Mouse (Mus musculus) stomach, postnatal 0 days (tissue): ENCODE results near the gene Pop7.

ENCODE experiments used
- CTCF ChIP-seq: IDR thresholded peaks from 2 replicates; pipeline ENCODE4 v1.5.1; 2016; ENCODE audit warnings: antibody characterized with exemption, low read depth, mild to moderate bottlenecking, moderate library complexity
- EP300 ChIP-seq: optimal IDR thresholded peaks from 2 replicates; pipeline ENCODE3; 2016; ENCODE audit warnings: antibody characterized with exemption

DNA sequence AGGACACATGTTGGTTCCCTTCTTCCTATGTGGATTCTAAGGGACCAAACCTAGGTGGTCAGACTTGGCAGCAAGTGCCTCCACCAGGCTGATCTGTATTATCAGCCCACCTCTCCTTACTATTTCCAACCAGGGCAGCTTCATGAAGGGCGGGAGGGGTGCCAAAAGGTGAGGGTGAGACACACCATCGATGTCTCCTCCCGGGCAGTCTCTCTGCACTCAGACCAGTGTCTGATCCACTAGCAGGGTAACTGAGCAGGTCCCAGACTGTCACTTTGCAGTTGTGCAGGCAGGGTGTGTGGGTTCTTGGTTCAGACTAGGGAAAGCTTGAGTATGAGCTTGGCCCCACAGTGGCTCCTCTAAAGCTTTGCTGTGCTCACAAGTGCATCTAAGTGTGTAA, 12.5 kb upstream of the Pop7 start:
- no peak for TF ChIP-seq CTCF
- no peak for TF ChIP-seq EP300
